Mouse (Mus musculus): ENCODE data around the gene Stbd1.

GRCm38 (mm10) chr5:92562002-92562401 is 40.8 kb upstream of the Stbd1 start:
- TF ChIP-seq CTCF (IDR thresholded peaks at IDR 0.05; ENCODE audit: insufficient read depth, low read length) (no peak), POLR2A (IDR thresholded peaks at IDR 0.05; ENCODE audit: borderline replicate concordance, extremely low read depth, low read depth, low read length) (no peak)

All from lung, adult 2 months (tissue).